Mouse (Mus musculus): ENCODE results near the gene Eml1. TPM values are rescaled to one million over a fixed set of nuclear protein-coding genes. Genes with fewer than 3 reads are reported as not detected.
A peak's percentile ranks its signal among the peaks of the same experiment; 100 is the strongest.

Eml1 gene
- polyA plus RNA-seq, 1 experiment from 2014 or later = 109 TPM

DNA sequence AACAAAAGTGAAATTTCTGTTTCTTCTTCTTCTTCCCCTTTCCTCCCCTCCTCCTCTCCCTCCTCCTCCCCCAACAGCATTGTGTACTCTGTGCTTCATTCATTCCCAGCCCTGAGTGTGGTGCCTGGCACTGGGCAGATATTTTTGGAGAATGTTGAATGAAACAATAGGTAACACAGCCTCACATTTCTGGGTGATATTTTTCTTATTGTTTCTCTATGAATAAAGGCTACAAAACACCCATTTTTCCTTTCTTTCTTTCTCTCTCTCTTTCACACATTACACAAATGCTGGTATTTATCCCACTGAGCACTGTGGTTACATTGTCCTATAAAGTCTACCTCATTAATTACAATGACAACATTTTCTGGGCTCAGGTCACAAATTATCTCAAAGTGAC is 48.8 kb downstream of the Eml1 start:
- Histone ChIP-seq H3K36me3 (ENCODE audit: insufficient read depth) (no peaks in the 10 kb centered on the region), H3K9me3 (ENCODE audit: low read depth, low read length) (no peaks in the 10 kb centered on the region), H3K4me1 (ENCODE audit: insufficient read depth) (peaks cover 6% of the 10 kb centered on the region; the same call in 1 of the 2 replicates), H3K4me3 (ENCODE audit: low read depth, low read length) (no peak overlapping the region), H3K27me3 (ENCODE audit: insufficient read depth, low read length) (no peaks in the 10 kb centered on the region), H3K4me2 (no peak overlapping the region), H3K27ac (ENCODE audit: low read depth) (no peak overlapping the region), H3K9ac (no peak overlapping the region)
- ATAC-seq (ENCODE audit: insufficient read depth) (no peak), DNase-seq (no peak)
- no peak for TF ChIP-seq CTCF (IDR thresholded peaks at IDR 0.05; ENCODE audit: low read depth)

DNA sequence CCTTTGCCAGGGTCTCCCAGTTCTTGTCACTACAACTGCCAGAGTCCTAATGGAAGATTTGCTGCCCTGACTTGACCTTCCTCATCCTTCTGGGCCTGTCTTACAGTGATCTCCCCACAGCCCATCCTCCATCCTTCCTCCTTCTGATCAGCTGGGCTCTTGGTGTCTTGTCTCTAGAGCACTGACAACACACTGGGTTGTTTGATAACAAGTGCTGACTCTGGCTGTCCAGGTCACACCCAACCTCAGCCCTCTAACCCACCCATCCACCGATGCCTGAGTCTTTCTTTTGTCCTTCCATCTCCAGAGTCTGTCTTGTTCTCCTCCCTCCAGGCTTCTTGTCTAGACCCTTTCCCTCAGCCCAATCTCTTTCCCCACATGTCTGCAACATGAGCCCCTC is 50.7 kb downstream of the Eml1 start:
- Histone ChIP-seq H3K9ac (no peak overlapping the region), H3K27me3 (ENCODE audit: insufficient read depth, low read length) (no peaks in the 10 kb centered on the region), H3K36me3 (ENCODE audit: insufficient read depth) (no peaks in the 10 kb centered on the region), H3K4me2 (no peak overlapping the region), H3K4me1 (ENCODE audit: insufficient read depth) (peaks cover 8% of the 10 kb centered on the region; the same call in 1 of the 2 replicates), H3K27ac (ENCODE audit: low read depth) (no peak overlapping the region), H3K4me3 (ENCODE audit: low read depth, low read length) (no peak overlapping the region), H3K9me3 (ENCODE audit: low read depth, low read length) (no peaks in the 10 kb centered on the region)
- 70% methylated on average over 1 of the region's 1 CpGs for WGBS
- DNase-seq (no peak), ATAC-seq (ENCODE audit: insufficient read depth) (no peak)
- TF ChIP-seq CTCF (IDR thresholded peaks at IDR 0.05; ENCODE audit: low read depth) = no peak

DNA sequence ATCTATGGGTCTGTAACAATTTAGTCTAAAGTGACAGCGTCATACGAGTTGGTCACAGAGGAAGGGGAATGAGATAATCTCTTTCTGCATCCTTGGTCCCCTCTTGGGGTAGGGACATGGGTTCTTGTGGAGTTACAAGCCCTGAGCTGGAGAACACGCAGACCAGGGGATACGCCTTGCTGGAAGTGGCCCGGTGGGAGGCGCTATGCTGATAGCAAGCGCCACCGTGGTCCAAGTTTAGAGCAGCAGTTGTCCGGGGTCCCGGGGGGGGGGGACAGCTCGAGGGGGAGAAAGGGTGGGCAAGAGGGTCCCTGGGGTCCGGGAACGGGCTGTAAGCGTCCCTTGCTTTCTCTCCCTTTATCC is 51.7 kb downstream of the Eml1 start:
- WGBS = under 1% methylated on average over 13 of the region's 14 CpGs
- H3K4me2 ChIP-seq = peak overlapping the region; percentile 72
- no peaks in the 10 kb centered on the region for H3K36me3 ChIP-seq (ENCODE audit: insufficient read depth)
- DNase-seq = peak; percentile 83
- H3K4me1 ChIP-seq (ENCODE audit: insufficient read depth) = peaks cover 8% of the 10 kb centered on the region; the same call in 1 of the 2 replicates
- TF ChIP-seq CTCF (IDR thresholded peaks at IDR 0.05; ENCODE audit: low read depth) = peak; percentile 60
- H3K4me3 ChIP-seq (ENCODE audit: low read depth, low read length) = peak overlapping the region; percentile 83
- peak overlapping the region; percentile 87 for H3K9ac ChIP-seq
- H3K27ac ChIP-seq (ENCODE audit: low read depth) = peak overlapping the region; percentile 90
- H3K27me3 ChIP-seq (ENCODE audit: insufficient read depth, low read length) = no peaks in the 10 kb centered on the region
- no peaks in the 10 kb centered on the region for H3K9me3 ChIP-seq (ENCODE audit: low read depth, low read length)
- peak; percentile 81 for ATAC-seq (ENCODE audit: insufficient read depth)

DNA sequence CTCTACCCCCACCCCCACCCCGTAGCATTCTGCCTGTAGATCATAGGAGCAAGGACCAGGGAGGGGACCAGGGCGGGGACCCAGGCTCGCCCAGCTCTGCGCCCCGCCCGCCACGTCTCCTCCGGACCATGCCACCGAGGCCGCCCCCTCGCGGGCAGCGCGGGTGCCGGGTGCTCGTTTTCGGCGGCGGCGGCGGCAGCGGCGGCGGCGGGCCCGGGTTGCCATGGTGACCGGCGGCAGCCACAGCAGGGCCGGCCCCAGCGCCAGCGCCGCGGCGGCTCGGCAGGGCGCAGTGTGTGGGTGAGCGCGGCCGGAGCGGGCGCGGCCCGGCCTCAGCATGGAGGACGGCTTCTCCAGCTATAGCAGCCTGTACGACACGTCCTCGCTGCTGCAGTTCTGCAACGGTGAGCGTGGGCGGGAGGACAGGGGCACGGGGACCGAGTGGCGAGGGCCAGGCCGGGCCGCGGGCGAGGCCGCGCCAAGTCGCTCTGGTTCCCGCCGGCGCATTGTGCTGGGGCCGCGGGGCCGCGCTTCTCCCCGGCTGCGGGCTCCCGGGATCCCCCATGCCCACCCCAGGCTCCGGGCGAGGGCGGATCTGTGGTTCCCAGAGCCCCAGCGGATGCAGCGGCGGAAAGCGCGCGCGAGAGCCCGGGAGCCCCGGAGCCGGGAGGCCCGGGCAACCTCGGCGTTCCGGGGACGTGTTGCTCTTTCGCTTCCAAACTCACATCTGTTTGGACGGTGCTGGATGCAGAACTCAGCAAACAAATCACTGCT is 52.3 kb downstream of the Eml1 start:
- peak overlapping the region; percentile 90 for H3K27ac ChIP-seq (ENCODE audit: low read depth)
- ATAC-seq (ENCODE audit: insufficient read depth) (peak; percentile 93), DNase-seq (peak; percentile 95)
- peak overlapping the region; percentile 83 for H3K4me3 ChIP-seq (ENCODE audit: low read depth, low read length)
- peak overlapping the region; percentile 87 for H3K9ac ChIP-seq
- H3K36me3 ChIP-seq (ENCODE audit: insufficient read depth) = no peaks in the 10 kb centered on the region
- peak overlapping the region; percentile 72 for H3K4me2 ChIP-seq
- under 1% methylated on average over 76 of the region's 90 CpGs for WGBS
- H3K4me1 ChIP-seq (ENCODE audit: insufficient read depth) = peaks cover 8% of the 10 kb centered on the region; the same call in 1 of the 2 replicates
- H3K27me3 ChIP-seq (ENCODE audit: insufficient read depth, low read length) = no peaks in the 10 kb centered on the region
- no peak for TF ChIP-seq CTCF (IDR thresholded peaks at IDR 0.05; ENCODE audit: low read depth)
- H3K9me3 ChIP-seq (ENCODE audit: low read depth, low read length) = no peaks in the 10 kb centered on the region

DNA sequence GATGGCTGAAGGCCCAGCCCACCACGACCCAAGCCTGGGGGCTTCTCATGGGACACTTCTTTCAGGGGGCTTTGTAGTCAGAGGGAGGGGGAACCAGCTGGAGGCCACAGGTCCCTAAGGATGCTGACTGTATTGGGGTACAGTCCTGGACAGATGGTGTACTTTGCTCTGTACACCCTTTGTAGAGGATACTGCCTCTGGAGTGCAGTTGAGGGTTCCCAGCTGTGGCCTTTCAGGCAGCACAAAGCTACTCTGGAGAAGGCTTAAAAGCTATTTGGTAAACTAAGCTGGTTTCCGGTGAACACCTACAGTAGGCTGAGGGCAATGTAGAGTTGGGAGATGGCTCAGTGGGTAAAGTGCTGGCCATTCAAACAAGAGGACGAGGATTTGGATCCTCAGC is 60.2 kb downstream of the Eml1 start:
- WGBS = 44% methylated on average over 3 of the region's 3 CpGs
- no peak overlapping the region; the same call in 1 of the 2 replicates for H3K27ac ChIP-seq (ENCODE audit: low read depth)
- ATAC-seq (ENCODE audit: insufficient read depth) = peak; percentile 67; the same call in 1 of the 2 replicates

DNA sequence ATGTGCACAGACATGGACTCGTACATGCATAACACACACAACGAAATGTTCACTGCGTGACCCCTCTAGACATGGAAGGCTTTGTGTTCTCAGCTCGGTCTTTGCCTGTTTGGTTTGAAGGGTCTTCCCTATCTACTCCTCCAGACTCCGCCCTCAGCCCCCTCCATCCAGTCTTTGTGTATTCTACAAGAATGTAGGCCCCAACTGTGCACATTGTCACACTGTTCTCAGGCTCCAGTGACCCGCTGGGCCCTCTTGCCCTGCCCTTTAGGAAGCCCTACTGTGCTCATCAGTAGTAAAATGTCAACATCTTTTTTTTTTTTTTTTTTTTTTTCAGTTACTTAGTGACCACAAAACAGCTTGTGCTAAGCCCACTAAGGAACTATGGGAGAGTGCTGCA is 61.0 kb downstream of the Eml1 start:
- H3K36me3 ChIP-seq (ENCODE audit: insufficient read depth) = no peaks in the 10 kb centered on the region
- WGBS = 73% methylated on average over 6 of the region's 6 CpGs
- no peak overlapping the region for H3K4me2 ChIP-seq

More for the DNA sequence above, 60.2 kb downstream of the Eml1 start:
- Histone ChIP-seq H3K36me3 (ENCODE audit: insufficient read depth) (no peaks in the 10 kb centered on the region), H3K4me3 (ENCODE audit: low read depth, low read length) (no peak overlapping the region), H3K4me2 (no peak overlapping the region), H3K9ac (no peak overlapping the region), H3K9me3 (ENCODE audit: low read depth, low read length) (no peaks in the 10 kb centered on the region), H3K27me3 (ENCODE audit: insufficient read depth, low read length) (no peaks in the 10 kb centered on the region), H3K4me1 (ENCODE audit: insufficient read depth) (peaks cover 20% of the 10 kb centered on the region)
- peak; percentile 79 for DNase-seq
- TF ChIP-seq CTCF (IDR thresholded peaks at IDR 0.05; ENCODE audit: low read depth) = no peak

DNA sequence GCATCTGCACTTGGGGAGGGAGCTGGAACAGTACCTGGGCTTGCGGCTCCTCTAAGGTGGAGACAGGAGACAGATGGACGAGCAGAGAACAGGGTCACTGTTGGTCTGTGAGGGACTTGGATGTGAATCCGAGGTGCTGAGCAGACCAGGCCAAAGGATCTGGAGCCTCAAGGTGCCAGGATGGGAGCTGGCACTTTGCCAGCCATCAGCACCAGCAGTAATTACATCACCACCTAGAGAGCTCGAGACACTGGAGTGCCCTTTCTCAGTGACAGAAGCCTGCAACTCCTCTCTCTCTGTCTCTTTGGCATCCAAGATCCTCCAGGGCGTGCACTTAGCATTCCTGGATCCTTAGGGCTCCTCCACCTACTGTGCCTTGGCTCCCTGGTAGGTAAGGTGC is 61.8 kb downstream of the Eml1 start:
- Histone ChIP-seq H3K36me3 (ENCODE audit: insufficient read depth) (no peaks in the 10 kb centered on the region), H3K27me3 (ENCODE audit: insufficient read depth, low read length) (no peaks in the 10 kb centered on the region), H3K4me2 (no peak overlapping the region), H3K27ac (ENCODE audit: low read depth) (no peak overlapping the region), H3K4me1 (ENCODE audit: insufficient read depth) (peaks cover 31% of the 10 kb centered on the region), H3K9ac (no peak overlapping the region), H3K9me3 (ENCODE audit: low read depth, low read length) (no peaks in the 10 kb centered on the region), H3K4me3 (ENCODE audit: low read depth, low read length) (no peak overlapping the region)
- DNase-seq (no peak), ATAC-seq (ENCODE audit: insufficient read depth) (no peak)
- TF ChIP-seq CTCF (IDR thresholded peaks at IDR 0.05; ENCODE audit: low read depth) = no peak
- WGBS = 72% methylated on average over 5 of the region's 5 CpGs

More for the DNA sequence above, 61.0 kb downstream of the Eml1 start:
- no peak for DNase-seq
- Histone ChIP-seq H3K4me3 (ENCODE audit: low read depth, low read length) (no peak overlapping the region), H3K27me3 (ENCODE audit: insufficient read depth, low read length) (no peaks in the 10 kb centered on the region), H3K9ac (no peak overlapping the region), H3K27ac (ENCODE audit: low read depth) (no peak overlapping the region), H3K9me3 (ENCODE audit: low read depth, low read length) (no peaks in the 10 kb centered on the region), H3K4me1 (ENCODE audit: insufficient read depth) (peaks cover 24% of the 10 kb centered on the region)
- ATAC-seq (ENCODE audit: insufficient read depth) = no peak
- no peak for TF ChIP-seq CTCF (IDR thresholded peaks at IDR 0.05; ENCODE audit: low read depth)

All from lung, embryonic 14.5 days (tissue).